8 mouse cellular contexts compared by ENCODE assay signal in genomic region chr14:104813977-104814584, GRCm38 (mm10).
DNase-seq lines count a peak whose midpoint lies in the region; ATAC-seq lines count a peak whose summit lies in the region.

No protein-coding gene starts in this region.

- H3K4me2 ChIP-seq in lung, embryonic 16.5 days (ENCODE audit: low read depth, low read length), result no peak overlapping the region

- no peaks in the 10 kb centered on the region for H3K27me3 ChIP-seq in lung, embryonic 16.5 days (ENCODE audit: control insufficient read depth, insufficient read depth, low read depth, low read length)

- no peak overlapping the region for H3K27ac ChIP-seq in lung, embryonic 16.5 days (ENCODE audit: low read length)

- no peak overlapping the region for H3K9ac ChIP-seq in lung, embryonic 16.5 days (ENCODE audit: low read length)

- H3K4me3 ChIP-seq in lung, embryonic 16.5 days (ENCODE audit: low read length), result no peak overlapping the region

- H3K9me3 ChIP-seq in lung, embryonic 16.5 days (ENCODE audit: control insufficient read depth, low read length), result no peaks in the 10 kb centered on the region

- no peaks in the 10 kb centered on the region for H3K4me1 ChIP-seq in lung, embryonic 16.5 days (replicated peaks; ENCODE audit: control insufficient read depth, insufficient read depth, low read length)

- peak; percentile 36; the same call in 1 of the 2 replicates for ATAC-seq in lung, embryonic 16.5 days (ENCODE audit: low read depth)
- ATAC-seq in erythroid progenitor cell, adult 5-6 weeks (replicated peaks; ENCODE audit: low FRiP score, poor library complexity, severe bottlenecking), result no peak

- 28% methylated on average over 10 of the region's 10 CpGs for WGBS in lung, embryonic 16.5 days

- DNase-seq in A20 (ENCODE audit: low read depth, low spot score) (peak; percentile 74), MN1 (ENCODE audit: low spot score) (peak; percentile 59)
- peak; percentile 62 for DNase-seq in cerebellum, adult 9-10 months
- DNase-seq in frontal cortex, postnatal 36 days (ENCODE audit: low spot score in 2 of 2), result peak; percentile 72 to 91
- peak; percentile 89 for DNase-seq in layer of hippocampus, adult 11-12 months (ENCODE audit: low spot score)
- DNase-seq in retina, postnatal 1 day, result peak; percentile 81

- no peaks in the 10 kb centered on the region for H3K36me3 ChIP-seq in lung, embryonic 16.5 days (ENCODE audit: control insufficient read depth, insufficient read depth, low read length)
